Mouse (Mus musculus) limb, embryonic 15.5 days (tissue): ENCODE results near the gene Syt2. TPM values are rescaled to one million over a fixed set of nuclear protein-coding genes. Genes with fewer than 3 reads are reported as not detected.

Experiments
- ATAC-seq: fragments of 200-750 bp; cut with Nextera tagmentation; 2 replicates; pipeline ENCODE4 v1.8.0; 2017; ENCODE audit warnings: low read depth, moderate TSS enrichment; ENCODE audit not compliant: insufficient number of reproducible peaks, low FRiP score, low TSS enrichment
- H3K27ac ChIP-seq: fragments of 300-500 bp; sonication (generic); 2 replicates; pipeline ENCODE4 v1.5.1; 2015; ENCODE audit warnings: moderate library complexity, mild to moderate bottlenecking, inconsistent platforms
- H3K27me3 ChIP-seq: fragments of 300-500 bp; sonication (generic); 2 replicates; pipeline ENCODE4 v1.6.1; 2015; ENCODE audit warnings: inconsistent platforms
- H3K36me3 ChIP-seq: fragments of 300-500 bp; sonication (generic); 2 replicates; pipeline ENCODE4 v1.6.1; 2015; ENCODE audit warnings: inconsistent platforms
- H3K4me1 ChIP-seq: fragments of 300-500 bp; sonication (generic); 2 replicates; pipeline ENCODE4 v1.6.1; 2015; ENCODE audit warnings: inconsistent platforms
- H3K4me2 ChIP-seq: fragments of 300-500 bp; sonication (generic); 2 replicates; pipeline ENCODE4 v1.6.1; 2015; ENCODE audit warnings: mild to moderate bottlenecking, inconsistent platforms
- H3K4me3 ChIP-seq: fragments of 300-500 bp; sonication (generic); 2 replicates; pipeline ENCODE4 v1.5.1; 2015; ENCODE audit warnings: mild to moderate bottlenecking, inconsistent platforms
- H3K9ac ChIP-seq: fragments of 300-500 bp; sonication (generic); 2 replicates; pipeline ENCODE4 v1.6.1; 2015; ENCODE audit warnings: inconsistent platforms
- H3K9me3 ChIP-seq: fragments of 300-500 bp; sonication (generic); 2 replicates; pipeline ENCODE4 v1.6.1; 2016; ENCODE audit warnings: inconsistent platforms
- WGBS: fragments of 180-500 bp; shearing (Covaris S2); methylation state at CpG from one replicate; pipeline ENCODE4 v1.1.7; 2015; 5-methylcytosine and 5-hydroxymethylcytosine counted together
- polyA plus RNA-seq: library from polyadenylated mRNA; unstranded; fragments of >200 nt; fragmentation: Nextera tagmentation; extraction: Ambion mirVana; gene quantifications from 2 replicates; pipeline ENCODE4 v1.2.1, GENCODE M21; 2015

The Syt2 gene
- 0.98 and 1.3 TPM in 2 replicates for polyA plus RNA-seq

DNA sequence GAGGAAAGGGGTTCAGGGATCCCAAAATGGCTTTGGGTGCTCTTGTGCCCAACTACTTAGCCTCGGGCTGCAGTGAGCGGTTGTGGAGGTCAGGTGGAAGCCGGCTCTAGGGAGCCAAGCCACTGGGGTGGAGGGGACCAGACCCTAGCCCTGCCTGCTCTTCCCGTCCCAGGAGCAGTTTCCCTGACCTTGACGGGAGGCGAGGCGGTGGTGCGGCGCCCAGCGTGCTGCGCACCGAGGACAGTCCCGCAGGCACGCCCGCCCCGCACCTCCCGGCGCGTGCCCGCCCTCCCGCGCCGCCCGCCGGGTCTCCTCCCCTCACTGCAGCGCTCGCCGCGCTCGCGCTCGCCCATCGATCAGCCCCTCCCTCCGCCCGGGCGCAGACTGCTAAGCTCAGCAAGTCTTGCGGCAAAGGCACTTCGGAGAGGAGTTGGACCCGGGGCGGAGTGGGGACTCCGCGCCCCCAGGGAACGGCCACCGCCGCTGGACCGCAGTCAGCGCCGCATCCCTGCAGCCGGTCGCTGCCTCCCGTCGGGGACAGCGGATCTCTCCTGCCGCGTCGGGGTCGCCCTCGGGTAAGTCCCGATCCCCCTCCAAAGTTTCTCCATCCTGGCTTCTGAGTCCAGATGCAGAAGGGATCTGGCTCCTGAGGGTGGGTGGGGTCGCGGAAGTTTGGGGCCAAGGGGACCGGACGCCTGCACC, at the start of gene Syt2:
Syt2 (plus strand) TSS at position 417 of the 702 bp plus-strand sequence.
- H3K4me3 ChIP-seq: peak within 1 kb of the TSS; percentile 53
- H3K4me2 ChIP-seq: peak within 1 kb of the TSS; percentile 91
- under 1% methylated on average over 57 of the region's 63 CpGs for WGBS
- H3K36me3 ChIP-seq: no peaks in the 10 kb centered on the region
- no peaks in the 10 kb centered on the region for H3K9me3 ChIP-seq
- peaks cover 23% of the 10 kb centered on the region for H3K4me1 ChIP-seq
- peak; percentile 31; the same call in 1 of the 2 replicates for ATAC-seq
- peak within 1 kb of the TSS; percentile 44 for H3K9ac ChIP-seq
- H3K27me3 ChIP-seq: peaks cover 73% of the 10 kb centered on the region
- no peak within 1 kb of the TSS for H3K27ac ChIP-seq

- no peak for ATAC-seq
- H3K36me3 ChIP-seq: peaks cover 80% of the 10 kb centered on the region
- 86% methylated on average over 9 of the region's 9 CpGs for WGBS
These were observed 49.0 kb upstream of the Syt2 start for GRCm38 (mm10) chr1:134597339-134598054.

DNA sequence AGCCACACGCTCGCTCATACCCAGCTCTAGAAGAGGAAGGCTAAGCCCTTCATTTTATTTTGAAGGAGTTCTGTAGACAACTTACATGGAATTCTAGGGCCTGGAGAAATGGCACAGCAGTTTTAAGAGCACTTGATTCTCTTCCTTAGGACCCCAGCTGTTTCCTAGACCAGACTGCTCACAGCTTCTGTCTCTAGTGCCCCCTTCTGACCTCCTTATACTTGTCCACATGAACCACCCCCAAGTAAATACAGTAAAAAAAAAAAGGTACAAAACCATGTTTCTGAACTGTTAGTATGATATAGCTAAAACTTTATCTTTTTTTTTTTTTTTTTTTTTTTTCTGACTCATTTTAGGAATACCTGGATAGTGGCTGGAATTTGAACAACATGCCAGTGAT, 42.4 kb upstream of the Syt2 start:
- no peak for ATAC-seq

More at GRCm38 (mm10) chr1:134597339-134598054, 49.0 kb upstream of the Syt2 start:
- H3K27me3 ChIP-seq: no peaks in the 10 kb centered on the region
- H3K27ac ChIP-seq: no peak overlapping the region
- H3K4me3 ChIP-seq: no peak overlapping the region
- no peak overlapping the region for H3K4me2 ChIP-seq
- no peak overlapping the region for H3K9ac ChIP-seq
- no peaks in the 10 kb centered on the region for H3K4me1 ChIP-seq
- no peaks in the 10 kb centered on the region for H3K9me3 ChIP-seq

GRCm38 (mm10) chr1:134605670-134606069, 40.8 kb upstream of the Syt2 start:
- no peak for ATAC-seq
- peaks cover 71% of the 10 kb centered on the region for H3K36me3 ChIP-seq
- no peak overlapping the region for H3K4me2 ChIP-seq
- WGBS: 82% methylated on average over 8 of the region's 8 CpGs
- no peak overlapping the region for H3K9ac ChIP-seq
- no peaks in the 10 kb centered on the region for H3K27me3 ChIP-seq
- no peaks in the 10 kb centered on the region for H3K9me3 ChIP-seq
- H3K4me3 ChIP-seq: no peak overlapping the region
- no peak overlapping the region for H3K27ac ChIP-seq
- no peaks in the 10 kb centered on the region for H3K4me1 ChIP-seq

More for the DNA sequence above, 42.4 kb upstream of the Syt2 start:
- Histone ChIP-seq H3K4me3 (no peak overlapping the region), H3K9me3 (no peaks in the 10 kb centered on the region), H3K4me1 (no peaks in the 10 kb centered on the region), H3K36me3 (peaks cover 75% of the 10 kb centered on the region), H3K9ac (no peak overlapping the region), H3K4me2 (no peak overlapping the region), H3K27ac (no peak overlapping the region), H3K27me3 (no peaks in the 10 kb centered on the region)
- WGBS: 94% methylated on average over 2 of the region's 2 CpGs

DNA sequence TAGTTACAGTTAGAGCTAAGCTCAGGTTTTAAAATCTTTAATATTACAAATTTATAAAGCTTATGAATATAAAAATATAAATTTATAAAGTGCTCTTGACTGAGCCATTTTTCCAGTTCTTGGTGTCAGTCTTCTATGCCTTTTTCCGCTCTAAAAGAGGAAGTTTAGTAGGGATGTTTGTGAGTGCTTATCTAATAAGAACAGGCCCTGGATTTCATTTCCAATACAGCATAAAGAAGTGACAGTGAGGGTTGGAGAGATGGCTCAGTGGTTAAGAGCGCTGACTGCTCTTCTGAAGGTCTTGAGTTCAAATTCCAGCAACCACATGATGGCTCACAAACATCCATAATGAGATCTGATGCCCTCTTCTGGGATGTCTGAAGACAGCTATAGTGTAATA, 40.1 kb upstream of the Syt2 start:
- peaks cover 64% of the 10 kb centered on the region for H3K36me3 ChIP-seq
- H3K27me3 ChIP-seq: no peaks in the 10 kb centered on the region
- H3K4me1 ChIP-seq: no peaks in the 10 kb centered on the region
- H3K9me3 ChIP-seq: no peaks in the 10 kb centered on the region
- no peak for ATAC-seq
- WGBS: 94% methylated on average over 2 of the region's 2 CpGs
- H3K27ac ChIP-seq: no peak overlapping the region
- H3K9ac ChIP-seq: no peak overlapping the region
- H3K4me2 ChIP-seq: no peak overlapping the region
- no peak overlapping the region for H3K4me3 ChIP-seq

GRCm38 (mm10) chr1:134607279-134607678, 39.2 kb upstream of the Syt2 start:
- Histone ChIP-seq H3K36me3 (peaks cover 59% of the 10 kb centered on the region), H3K27ac (no peak overlapping the region), H3K4me2 (no peak overlapping the region), H3K4me1 (no peaks in the 10 kb centered on the region), H3K9me3 (no peaks in the 10 kb centered on the region), H3K4me3 (no peak overlapping the region), H3K27me3 (no peaks in the 10 kb centered on the region), H3K9ac (no peak overlapping the region)
- WGBS: 91% methylated on average over 1 of the region's 1 CpGs
- ATAC-seq: no peak

- ATAC-seq: no peak
- Histone ChIP-seq H3K27me3 (no peaks in the 10 kb centered on the region), H3K36me3 (peaks cover 68% of the 10 kb centered on the region), H3K4me1 (no peaks in the 10 kb centered on the region), H3K9me3 (no peaks in the 10 kb centered on the region), H3K27ac (no peak overlapping the region), H3K4me3 (no peak overlapping the region), H3K4me2 (no peak overlapping the region), H3K9ac (no peak overlapping the region)
- 40% methylated on average over 4 of the region's 4 CpGs for WGBS
These were observed 37.3 kb upstream of the Syt2 start for GRCm38 (mm10) chr1:134609172-134609571.

DNA sequence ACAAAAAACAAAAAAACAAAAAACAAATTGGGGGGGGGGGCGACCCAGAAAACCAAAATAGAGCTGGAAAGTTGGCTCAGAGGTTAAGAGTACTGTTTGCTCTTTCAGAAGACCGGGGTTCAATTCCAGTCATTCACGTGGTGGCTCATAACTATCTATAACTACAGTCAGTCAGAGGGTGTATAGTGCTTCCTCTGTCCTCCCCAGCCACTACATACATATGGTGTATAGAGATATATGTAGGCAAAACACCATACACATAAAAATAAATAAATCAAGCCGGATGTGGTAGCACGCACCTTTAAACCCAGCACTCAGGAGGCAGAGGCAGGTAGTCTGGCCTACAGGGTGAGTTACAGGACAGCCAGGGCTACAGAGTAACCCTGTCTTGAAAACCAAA, 31.9 kb upstream of the Syt2 start:
- no peak overlapping the region for H3K9ac ChIP-seq
- H3K27ac ChIP-seq: no peak overlapping the region
- no peak for ATAC-seq
- H3K4me1 ChIP-seq: no peaks in the 10 kb centered on the region
- no peaks in the 10 kb centered on the region for H3K27me3 ChIP-seq
- no peaks in the 10 kb centered on the region for H3K9me3 ChIP-seq
- no peak overlapping the region for H3K4me3 ChIP-seq
- H3K36me3 ChIP-seq: peaks cover 60% of the 10 kb centered on the region
- WGBS: 88% methylated on average over 5 of the region's 5 CpGs
- no peak overlapping the region for H3K4me2 ChIP-seq

DNA sequence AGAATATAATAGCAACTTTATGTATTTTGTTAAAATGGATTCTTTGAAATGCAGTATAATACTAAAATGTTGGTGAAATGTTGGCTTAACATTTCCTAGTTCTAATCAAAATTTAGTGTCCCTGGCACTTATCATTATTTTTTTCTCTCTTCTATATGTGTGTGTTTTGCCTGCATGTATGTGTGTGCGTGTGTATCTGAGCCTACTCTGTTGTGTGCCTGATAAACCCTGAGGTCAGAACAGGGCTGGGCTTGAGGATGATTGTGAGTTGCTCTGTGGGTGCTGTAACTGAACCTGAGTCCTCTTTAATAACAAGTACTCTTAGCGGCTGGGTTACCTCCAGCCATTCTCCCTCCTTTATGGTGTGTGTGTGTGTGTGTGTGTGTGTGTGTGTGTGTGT, 31.5 kb upstream of the Syt2 start:
- Histone ChIP-seq H3K9ac (no peak overlapping the region), H3K4me3 (no peak overlapping the region), H3K4me2 (no peak overlapping the region), H3K27me3 (no peaks in the 10 kb centered on the region), H3K9me3 (no peaks in the 10 kb centered on the region), H3K4me1 (no peaks in the 10 kb centered on the region), H3K27ac (no peak overlapping the region), H3K36me3 (peaks cover 64% of the 10 kb centered on the region)
- ATAC-seq: no peak
- WGBS: 88% methylated on average over 2 of the region's 2 CpGs

- Histone ChIP-seq H3K4me3 (no peak overlapping the region), H3K9ac (no peak overlapping the region), H3K27ac (no peak overlapping the region), H3K4me1 (no peaks in the 10 kb centered on the region), H3K4me2 (no peak overlapping the region), H3K36me3 (peaks cover 78% of the 10 kb centered on the region), H3K27me3 (no peaks in the 10 kb centered on the region), H3K9me3 (no peaks in the 10 kb centered on the region)
- ATAC-seq: no peak
- 90% methylated on average over 9 of the region's 9 CpGs for WGBS
These were observed 28.8 kb upstream of the Syt2 start for GRCm38 (mm10) chr1:134617656-134618055.

DNA sequence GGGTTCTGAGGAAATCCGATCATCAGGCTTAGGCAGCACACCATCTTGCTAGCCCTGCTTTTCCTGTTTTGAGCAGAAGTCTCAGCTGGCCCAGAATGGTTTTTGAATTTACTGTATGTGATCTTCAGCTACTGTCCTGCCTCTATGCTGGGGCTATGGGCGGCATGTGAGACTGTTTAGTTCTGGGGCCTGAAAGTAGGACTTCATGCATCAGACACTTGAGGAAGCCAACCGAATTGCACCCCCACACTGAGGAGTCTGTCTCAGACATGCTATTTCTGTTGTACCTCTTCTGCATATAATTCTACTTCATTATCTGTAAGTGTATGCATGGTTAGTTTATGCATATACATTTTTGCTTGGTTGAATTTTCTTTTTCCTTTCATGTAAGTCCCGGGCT, 21.2 kb upstream of the Syt2 start:
- Histone ChIP-seq H3K4me2 (no peak overlapping the region), H3K9ac (no peak overlapping the region), H3K27ac (no peak overlapping the region), H3K4me1 (no peaks in the 10 kb centered on the region), H3K4me3 (no peak overlapping the region), H3K9me3 (no peaks in the 10 kb centered on the region), H3K27me3 (no peaks in the 10 kb centered on the region), H3K36me3 (peaks cover 91% of the 10 kb centered on the region)
- ATAC-seq: no peak
- WGBS: 90% methylated on average over 4 of the region's 4 CpGs

- no peak overlapping the region for H3K4me2 ChIP-seq
- no peaks in the 10 kb centered on the region for H3K9me3 ChIP-seq
- H3K4me3 ChIP-seq: no peak overlapping the region
- no peak overlapping the region for H3K27ac ChIP-seq
- no peaks in the 10 kb centered on the region for H3K27me3 ChIP-seq
- no peak for ATAC-seq
- H3K36me3 ChIP-seq: peaks cover 98% of the 10 kb centered on the region
- no peaks in the 10 kb centered on the region for H3K4me1 ChIP-seq
- H3K9ac ChIP-seq: no peak overlapping the region
- WGBS: 95% methylated on average over 10 of the region's 10 CpGs
These were observed 17.0 kb upstream of the Syt2 start for GRCm38 (mm10) chr1:134629455-134629854.
